Comparison of ENCODE assay signal across 10 mouse cellular contexts in genomic region chr11:73007698-73008481, GRCm38 (mm10). TPM values are rescaled to one million over a fixed set of nuclear protein-coding genes. Genes with fewer than 3 reads are reported as not detected.
A peak's percentile ranks its signal among the peaks of the same experiment; 100 is the strongest.
DNase-seq lines count a peak whose midpoint lies in the region; ATAC-seq lines count a peak whose summit lies in the region.
"Had no signal": no experiment of that assay in that cellular context is flagged by ENCODE, and none has a peak within 500 bp of the region (broad histone marks: within the 10 kb centered on the region; RNA-seq: fewer than 3 reads in every experiment).

No protein-coding gene starts in this region.

- H3K4me3 ChIP-seq in heart, embryonic 10.5 days = no peak overlapping the region
- H3K4me3 ChIP-seq: embryonic facial prominence, embryonic 13.5 days; limb, embryonic 12.5 days had no signal

- DNase-seq in heart, postnatal 10 days = peak; percentile 72 to 82
- DNase-seq in heart, embryonic 10.5 days (ENCODE audit: low spot score) = no peak
- peak; percentile 78 to 79 for DNase-seq in B cell, adult 2 months
- DNase-seq in R1 (ENCODE audit: low read depth, low spot score) = peak; percentile 59
- peak; percentile 39 for DNase-seq in embryo, embryonic 11.5 days (ENCODE audit: low read depth, low spot score)
- peak; percentile 70 to 81 for DNase-seq in kidney, postnatal 25 days
- DNase-seq in thymus, postnatal 36 days = peak; percentile 77 to 78

- ATAC-seq in monocyte, adult 5-6 weeks (replicated peaks; ENCODE audit: insufficient number of reproducible peaks, low FRiP score, low TSS enrichment, poor library complexity, severe bottlenecking) = peak; percentile 51; the same call in 1 of the 2 replicates

- intact Hi-C loops in heart, postnatal 10 days (cut with DNase I) = loop anchor here (1.0 to 5.0 kb wide), 3 partner anchors 31 to 1363 kb away; no protein-coding TSS in a partner anchor

- H3K4me1 ChIP-seq in heart, embryonic 10.5 days = peaks cover 16% of the 10 kb centered on the region
- H3K4me1 ChIP-seq: embryonic facial prominence, embryonic 13.5 days; limb, embryonic 12.5 days had no signal

- no peaks in the 10 kb centered on the region for H3K9me3 ChIP-seq in heart, embryonic 10.5 days
- H3K9me3 ChIP-seq: embryonic facial prominence, embryonic 13.5 days; limb, embryonic 12.5 days had no signal

- no peaks in the 10 kb centered on the region for H3K36me3 ChIP-seq in heart, embryonic 10.5 days
- H3K36me3 ChIP-seq: embryonic facial prominence, embryonic 13.5 days; limb, embryonic 12.5 days had no signal

- WGBS in heart, embryonic 10.5 days = 50% methylated on average over 11 of the region's 11 CpGs

- peaks cover 40% of the 10 kb centered on the region for H3K27me3 ChIP-seq in heart, embryonic 10.5 days (ENCODE audit: insufficient read depth, poor library complexity, severe bottlenecking)

- H3K27ac ChIP-seq in heart, embryonic 10.5 days = no peak overlapping the region
- H3K27ac ChIP-seq: embryonic facial prominence, embryonic 13.5 days; limb, embryonic 12.5 days had no signal

RNA-seq across cellular contexts. Expression of gene P2rx1, which starts 9.0 kb away (rescaled TPM):
- total RNA-seq in heart, postnatal 10 days (2021) = under 1 TPM; 0.72 to 0.98 TPM
- 2.6 and 4.8 TPM in 2 replicates for polyA plus RNA-seq in heart, embryonic 10.5 days (2016; fragmentation: Nextera tagmentation; extraction: Ambion mirVana)
- total RNA-seq in monocyte, adult 5-6 weeks (2017) = 6.3 to 18.7 TPM (median 15.6 TPM) in 3 replicates

RNA-seq across cellular contexts. Expression of gene Camkk1, which starts 10.9 kb away (rescaled TPM):
- total RNA-seq in heart, postnatal 10 days (2021) = 1 to 10 TPM; 1.1 to 2.0 TPM
- 2.2 and 3.4 TPM in 2 replicates for polyA plus RNA-seq in heart, embryonic 10.5 days (2016; fragmentation: Nextera tagmentation; extraction: Ambion mirVana)
- 2.6 to 4.0 TPM (median 3.0 TPM) in 3 replicates for total RNA-seq in monocyte, adult 5-6 weeks (2017)

RNA-seq across cellular contexts. Expression of gene Ncbp3, which starts 39.7 kb away (rescaled TPM):
- total RNA-seq in heart, postnatal 10 days (2021) = 1 to 10 TPM; 9.0 TPM
- 11.2 and 11.6 TPM in 2 replicates for polyA plus RNA-seq in heart, embryonic 10.5 days (2016; fragmentation: Nextera tagmentation; extraction: Ambion mirVana)
- 11.5 to 18.1 TPM (median 14.0 TPM) in 3 replicates for total RNA-seq in monocyte, adult 5-6 weeks (2017)

RNA-seq across cellular contexts. Expression of gene Atp2a3, which starts 46.9 kb away (rescaled TPM):
- total RNA-seq in heart, postnatal 10 days (2021) = 10 to 100 TPM; 17.1 to 19.0 TPM
- 3.4 and 4.1 TPM in 2 replicates for polyA plus RNA-seq in heart, embryonic 10.5 days (2016; fragmentation: Nextera tagmentation; extraction: Ambion mirVana)
- 107 to 245 TPM (median 115 TPM) in 3 replicates for total RNA-seq in monocyte, adult 5-6 weeks (2017)
